Mouse (Mus musculus) liver, adult 2 months (tissue): Measurements from ENCODE around the gene Ctdspl. TPM values are rescaled to one million over a fixed set of nuclear protein-coding genes. Genes with fewer than 3 reads are reported as not detected.

Source experiments
- DNase-seq: peaks from one replicate; pipeline ENCODE4 v3.0.0-alpha.2; 2011; ENCODE audit warnings: low read depth, low spot score; ENCODE audit errors: extremely low read depth
- H3K27ac ChIP-seq: fragments of 200-500 bp; replicated peaks from 2 replicates; pipeline ENCODE4 v1.5.1; 2012; ENCODE audit warnings: low read depth, mild to moderate bottlenecking, control low read depth, inconsistent platforms, low read length; ENCODE audit not compliant: insufficient read depth
- H3K27me3 ChIP-seq: fragments of 200-500 bp; 2 replicates; pipeline ENCODE4 v1.6.1; 2012; ENCODE audit warnings: mild to moderate bottlenecking, moderate library complexity, low read length, inconsistent platforms; ENCODE audit not compliant: control insufficient read depth, insufficient read depth
- H3K36me3 ChIP-seq: fragments of 200-500 bp; 2 replicates; pipeline ENCODE4 v1.6.1; 2012; ENCODE audit warnings: low read length, inconsistent platforms; ENCODE audit not compliant: control insufficient read depth, insufficient read depth
- H3K4me1 ChIP-seq: fragments of 200-500 bp; 2 replicates; pipeline ENCODE4 v1.6.1; 2011; ENCODE audit warnings: low read length; ENCODE audit not compliant: control insufficient read depth, insufficient read depth
- H3K4me3 ChIP-seq: fragments of 200-500 bp; 2 replicates; pipeline ENCODE4 v1.5.1; 2011; ENCODE audit warnings: low read depth, mild to moderate bottlenecking, control low read depth, low read length, moderate library complexity; ENCODE audit not compliant: insufficient read depth
- H3K79me2 ChIP-seq: fragments of 200-500 bp; 2 replicates; pipeline ENCODE4 v1.6.1; 2012; ENCODE audit warnings: inconsistent platforms, mild to moderate bottlenecking, low read length, moderate library complexity; ENCODE audit not compliant: control insufficient read depth, insufficient read depth
- H3K9ac ChIP-seq: fragments of 200-500 bp; 2 replicates; pipeline ENCODE4 v1.6.1; 2012; ENCODE audit warnings: low read depth, mild to moderate bottlenecking, control low read depth, inconsistent platforms, low read length
- CTCF ChIP-seq: fragments of 200-500 bp; IDR thresholded peaks from 2 replicates; pipeline ENCODE4 v1.5.1; 2011; ENCODE audit warnings: low read depth, low read length, control low read depth
- POLR2A ChIP-seq: fragments of 200-500 bp; IDR thresholded peaks from 2 replicates; pipeline ENCODE4 v1.6.1; 2011; ENCODE audit warnings: low read length, control low read depth; ENCODE audit not compliant: insufficient read depth; ENCODE audit errors: extremely low read depth
- WGBS: fragments of 180-500 bp; shearing (Covaris S2); methylation state at CpG from one replicate; pipeline ENCODE4 v1.1.7; 2018; 5-methylcytosine and 5-hydroxymethylcytosine counted together
- polyA plus RNA-seq: library from polyadenylated mRNA; depleted of rRNA; stranded (reverse); fragments of >200 nt; gene quantifications from 2 replicates; pipeline ENCODE4 v1.2.3, GENCODE M21; 2012
- total RNA-seq: library from RNA; depleted of rRNA; stranded (reverse); fragments of >200 nt; gene quantifications from 2 replicates; pipeline ENCODE4 v1.2.3, GENCODE M21; 2014

The Ctdspl gene
- total and polyA plus RNA-seq, 2 experiments: 2.5 to 3.5 TPM

DNA sequence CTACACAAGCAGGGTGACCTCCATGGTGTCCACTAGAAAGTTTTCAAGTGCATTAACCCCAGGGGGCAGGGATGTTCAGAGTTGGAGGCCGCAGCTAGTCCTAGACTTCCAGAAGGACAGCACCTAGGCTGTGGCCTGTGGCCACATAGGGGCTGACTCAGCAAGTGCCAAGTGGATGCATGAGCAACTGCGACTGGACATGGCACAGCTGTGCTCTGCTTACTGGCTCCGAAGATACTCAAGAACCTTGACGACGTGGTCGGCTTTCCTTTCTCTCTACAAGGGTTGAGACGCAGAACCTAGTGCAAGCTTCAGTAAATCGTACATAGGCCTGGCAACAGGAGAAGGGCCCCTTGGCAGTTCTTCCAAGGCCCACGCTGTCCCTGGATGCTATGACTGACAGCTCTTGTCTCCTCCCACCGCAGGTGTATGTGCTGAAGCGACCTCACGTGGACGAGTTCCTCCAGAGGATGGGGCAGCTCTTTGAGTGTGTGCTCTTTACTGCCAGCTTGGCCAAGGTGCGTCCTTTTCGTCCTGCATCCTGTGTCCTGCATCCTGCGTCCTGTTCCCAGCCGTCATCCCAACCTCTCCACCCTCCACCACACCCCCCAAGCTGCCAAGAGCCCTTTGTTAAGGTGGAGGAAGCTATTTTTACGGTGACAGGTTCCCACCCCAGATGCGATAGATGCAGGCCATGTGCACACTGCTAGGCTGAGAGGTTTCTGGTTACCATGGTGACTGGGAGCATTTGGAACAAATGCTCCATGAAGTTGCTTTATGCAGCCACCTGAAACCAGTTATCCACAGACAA, 107.1 kb downstream of the Ctdspl start:
- no peaks in the 10 kb centered on the region for H3K27me3 ChIP-seq
- no peak for DNase-seq
- no peak overlapping the region for H3K27ac ChIP-seq
- TF ChIP-seq POLR2A (no peak), CTCF (no peak)
- no peaks in the 10 kb centered on the region for H3K36me3 ChIP-seq
- no peak overlapping the region for H3K9ac ChIP-seq
- H3K4me3 ChIP-seq: no peak overlapping the region
- H3K79me2 ChIP-seq: no peaks in the 10 kb centered on the region
- 93% methylated on average over 19 of the region's 19 CpGs for whole genome bisulfite sequencing
- H3K4me1 ChIP-seq: no peaks in the 10 kb centered on the region

DNA sequence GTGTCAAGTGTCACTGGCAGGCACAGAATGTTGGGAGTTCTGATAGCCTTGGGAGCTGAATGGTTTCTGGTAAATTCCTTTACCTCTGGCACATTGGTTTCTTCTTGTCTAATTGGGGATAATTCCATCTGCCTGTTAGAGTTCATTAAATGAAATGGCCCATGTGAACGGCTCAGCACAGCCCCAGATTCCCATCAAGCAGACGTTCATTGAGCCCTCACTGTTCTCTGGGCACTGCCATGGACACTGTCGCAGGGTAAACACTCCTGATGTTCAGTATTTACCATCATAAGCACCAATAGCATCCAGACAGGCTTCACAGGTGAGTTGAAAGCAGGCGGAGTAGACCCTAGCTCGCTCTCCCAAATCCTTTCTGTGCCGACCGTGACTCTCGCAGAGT, 107.8 kb downstream of the Ctdspl start:
- TF ChIP-seq CTCF (no peak), POLR2A (no peak)
- Histone ChIP-seq H3K9ac (no peak overlapping the region), H3K36me3 (no peaks in the 10 kb centered on the region), H3K27ac (no peak overlapping the region), H3K4me1 (no peaks in the 10 kb centered on the region), H3K4me3 (no peak overlapping the region), H3K27me3 (no peaks in the 10 kb centered on the region), H3K79me2 (no peaks in the 10 kb centered on the region)
- WGBS: 91% methylated on average over 8 of the region's 8 CpGs
- DNase-seq: no peak

DNA sequence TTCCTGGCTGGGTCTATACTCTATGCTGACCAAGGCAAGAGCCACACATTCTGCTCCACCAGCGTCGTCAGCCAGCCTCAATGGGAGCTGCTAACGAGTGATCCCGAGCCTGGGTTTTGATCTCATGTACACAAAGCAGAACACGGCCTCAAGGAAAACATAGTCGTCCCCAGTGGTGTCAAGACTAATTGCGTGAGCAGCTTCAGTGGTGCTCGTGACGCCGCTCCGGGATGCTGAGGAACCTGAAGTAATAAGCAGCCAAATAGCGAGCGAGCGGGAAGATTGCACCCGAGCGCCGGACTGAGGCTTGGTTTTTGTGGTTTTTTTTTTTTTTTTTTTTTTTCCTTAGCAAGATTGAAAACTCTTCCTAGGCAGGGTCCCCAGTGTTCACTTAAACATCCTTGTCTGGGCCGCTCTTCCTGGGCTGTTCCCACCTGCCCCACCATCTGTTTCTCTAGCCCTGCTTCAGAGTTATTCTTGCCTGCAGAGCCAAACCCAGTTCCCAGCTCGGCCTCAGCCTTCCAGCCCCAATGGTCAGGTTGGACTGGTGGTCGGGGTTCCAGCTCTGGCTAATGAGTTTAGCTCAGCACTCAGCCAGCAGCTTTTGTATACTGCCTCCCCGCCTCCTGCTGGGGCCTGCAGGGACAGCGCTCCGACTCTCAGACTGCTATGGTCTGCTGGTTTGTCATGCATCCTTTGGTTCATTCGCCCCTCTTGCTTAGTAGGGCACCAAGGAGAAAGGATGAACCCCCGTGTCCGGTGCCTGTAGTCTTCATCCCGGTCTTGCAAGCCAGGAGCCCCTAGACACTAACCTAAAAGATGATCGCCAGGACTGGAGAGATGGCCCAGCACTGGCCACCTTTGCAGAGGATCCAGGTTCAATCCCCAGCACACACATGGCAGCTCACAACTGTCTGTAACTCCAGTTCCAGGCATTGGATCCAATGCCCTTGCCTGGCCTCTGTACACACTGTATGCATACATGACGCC, 108.7 kb downstream of the Ctdspl start:
- no peaks in the 10 kb centered on the region for H3K27me3 ChIP-seq
- H3K27ac ChIP-seq: no peak overlapping the region
- DNase-seq: no peak
- 94% methylated on average over 29 of the region's 29 CpGs for WGBS
- H3K36me3 ChIP-seq: no peaks in the 10 kb centered on the region
- no peak overlapping the region for H3K4me3 ChIP-seq
- no peaks in the 10 kb centered on the region for H3K4me1 ChIP-seq
- H3K79me2 ChIP-seq: no peaks in the 10 kb centered on the region
- no peak overlapping the region for H3K9ac ChIP-seq
- TF ChIP-seq CTCF (no peak), POLR2A (no peak)

DNA sequence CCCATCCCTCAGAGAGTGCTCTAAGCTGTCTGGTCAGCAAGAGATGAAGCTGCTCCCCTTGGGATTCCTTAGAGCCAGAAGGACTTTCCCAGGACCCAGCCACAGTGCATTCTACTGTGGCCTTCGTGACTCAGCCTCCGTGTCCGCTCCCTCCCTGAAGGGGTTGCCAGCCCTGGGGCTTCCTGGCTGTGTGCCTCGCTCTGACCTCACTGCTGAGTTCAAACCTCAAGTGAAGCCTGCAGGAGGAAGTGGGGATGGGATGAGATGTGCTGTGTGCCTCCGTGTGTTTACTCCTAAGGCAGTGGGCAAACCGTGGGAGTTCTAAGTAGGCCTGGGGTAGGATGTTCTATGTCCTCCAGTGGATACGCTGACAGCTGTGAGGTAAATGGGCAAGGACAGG, 109.6 kb downstream of the Ctdspl start:
- TF ChIP-seq CTCF (no peak), POLR2A (no peak)
- no peaks in the 10 kb centered on the region for H3K4me1 ChIP-seq
- DNase-seq: peak; percentile 5
- H3K9ac ChIP-seq: no peak overlapping the region
- no peaks in the 10 kb centered on the region for H3K79me2 ChIP-seq
- H3K36me3 ChIP-seq: no peaks in the 10 kb centered on the region
- no peak overlapping the region for H3K27ac ChIP-seq
- H3K4me3 ChIP-seq: no peak overlapping the region
- 63% methylated on average over 7 of the region's 7 CpGs for WGBS
- H3K27me3 ChIP-seq: no peaks in the 10 kb centered on the region

DNA sequence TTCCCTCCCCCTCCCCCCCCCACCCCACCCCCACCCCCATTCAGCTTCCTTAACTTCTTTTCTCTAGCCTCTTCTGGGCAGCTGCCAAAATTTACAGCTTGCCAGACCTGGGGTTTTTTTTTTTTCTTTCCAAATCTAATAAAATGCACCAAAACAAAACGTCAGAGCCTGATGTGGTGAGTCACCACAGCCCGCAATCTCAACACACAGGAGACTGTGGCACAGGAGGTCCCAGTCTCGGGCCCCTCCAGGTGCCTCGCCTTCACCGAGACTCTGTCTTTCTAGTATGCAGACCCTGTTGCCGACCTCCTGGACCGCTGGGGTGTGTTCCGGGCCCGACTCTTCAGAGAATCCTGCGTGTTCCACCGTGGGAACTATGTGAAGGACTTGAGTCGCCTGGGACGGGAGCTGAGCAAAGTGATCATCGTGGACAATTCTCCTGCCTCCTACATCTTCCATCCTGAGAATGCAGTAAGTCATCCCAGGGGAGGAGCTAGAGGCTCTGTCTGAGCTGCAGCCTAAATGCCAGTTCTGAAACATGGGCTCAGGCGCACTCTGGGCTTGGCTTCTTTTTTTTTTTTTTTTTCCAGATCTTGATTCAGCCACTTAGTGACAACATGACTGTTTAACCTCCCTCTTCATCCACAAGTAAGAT, 111.0 kb downstream of the Ctdspl start:
- Histone ChIP-seq H3K79me2 (no peaks in the 10 kb centered on the region), H3K27me3 (no peaks in the 10 kb centered on the region), H3K4me1 (no peaks in the 10 kb centered on the region), H3K4me3 (no peak overlapping the region), H3K9ac (no peak overlapping the region), H3K27ac (no peak overlapping the region), H3K36me3 (no peaks in the 10 kb centered on the region)
- 82% methylated on average over 15 of the region's 15 CpGs for WGBS
- no peak for DNase-seq
- TF ChIP-seq CTCF: no peak
- no peak for TF ChIP-seq POLR2A
